Mouse (Mus musculus) embryonic fibroblast, embryonic 13.5 days (primary cell): ENCODE data around the gene Papolb. TPM values are rescaled to one million over a fixed set of nuclear protein-coding genes. Genes with fewer than 3 reads are reported as not detected.
A peak's percentile ranks its signal among the peaks of the same experiment; 100 is the strongest.

Experiments used
- H3K27ac ChIP-seq: 2 replicates; pipeline ENCODE4 v1.5.1; 2012; ENCODE audit warnings: low read length, control low read depth, inconsistent platforms; ENCODE audit not compliant: insufficient read depth
- H3K4me1 ChIP-seq: 2 replicates; pipeline ENCODE4 v1.6.1; 2011; ENCODE audit warnings: low read length; ENCODE audit not compliant: control insufficient read depth, insufficient read depth
- H3K4me3 ChIP-seq: 2 replicates; pipeline ENCODE4 v1.5.1; 2011; ENCODE audit warnings: mild to moderate bottlenecking, control low read depth, low read length; ENCODE audit not compliant: insufficient read depth
- CTCF ChIP-seq: IDR thresholded peaks from 2 replicates; pipeline ENCODE4 v1.5.1; 2011; ENCODE audit warnings: mild to moderate bottlenecking, control low read depth, low read length, moderate library complexity, borderline replicate concordance; ENCODE audit not compliant: insufficient read depth
- POLR2A ChIP-seq: IDR thresholded peaks from 2 replicates; pipeline ENCODE4 v1.6.1; 2011; ENCODE audit warnings: low read depth, mild to moderate bottlenecking, control low read depth, low read length, moderate library complexity
- polyA plus RNA-seq: library from polyadenylated mRNA; stranded (reverse); fragments of >200 nt; gene quantifications from 2 replicates; pipeline ENCODE4 v1.2.4, GENCODE M21; 2011; ENCODE audit warnings: low read depth; ENCODE audit not compliant: missing spikeins, insufficient read length

The Papolb gene
- polyA plus RNA-seq, 1 experiment: 0.37 TPM

- H3K4me3 ChIP-seq: peak within 1 kb of the TSS; percentile 49
- peaks cover 14% of the 10 kb centered on the region for H3K4me1 ChIP-seq
- H3K27ac ChIP-seq: peak within 1 kb of the TSS; percentile 70
- TF ChIP-seq POLR2A (peak; percentile 51), CTCF (peak; percentile 59)
These were observed 21.1 kb upstream of the Papolb start, which contains the start of gene Radil for GRCm38 (mm10) chr5:142550706-142551652. Gene Radil (minus strand): TSS chr5:142551098.

DNA sequence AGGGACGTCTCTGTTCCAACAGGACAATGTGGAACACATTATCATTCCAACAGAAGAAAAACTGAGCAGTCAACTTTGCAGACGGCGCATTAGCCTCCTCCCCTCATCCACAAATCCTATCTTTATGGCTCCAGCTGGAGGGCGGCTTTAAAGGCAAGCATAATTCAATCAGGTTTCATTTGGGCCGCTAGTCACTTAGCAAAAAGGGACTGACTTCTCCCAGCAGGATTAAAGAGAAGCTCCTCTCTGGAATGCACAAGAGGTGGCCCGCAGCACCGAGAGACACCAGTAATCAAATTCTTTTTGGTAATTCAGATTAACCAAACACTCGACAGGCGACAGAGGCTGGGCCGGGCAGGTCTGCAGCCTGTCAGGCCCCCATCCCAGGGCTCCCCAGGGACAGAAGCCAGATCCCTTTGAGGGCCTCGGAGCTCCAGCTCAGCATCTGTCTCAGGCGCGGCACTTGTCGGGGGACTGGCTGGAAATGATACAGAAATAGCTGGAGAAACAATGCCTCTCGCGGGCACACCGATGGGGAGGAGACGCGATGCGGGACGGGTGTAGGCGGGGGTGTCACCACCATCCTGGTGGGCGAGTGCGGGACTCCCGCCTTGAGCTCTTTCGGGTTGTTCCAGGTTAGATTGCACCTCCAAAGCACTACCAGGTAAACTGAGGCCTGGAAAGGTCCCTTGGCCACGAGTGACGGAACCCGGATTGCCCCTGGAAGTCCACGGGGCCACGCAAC lies 20.3 kb upstream of the Papolb start:
- Histone ChIP-seq H3K4me1 (peaks cover 20% of the 10 kb centered on the region), H3K27ac (peak overlapping the region; percentile 70), H3K4me3 (peak overlapping the region; percentile 49)
- TF ChIP-seq POLR2A: no peak

- TF ChIP-seq POLR2A: no peak
- no peak for TF ChIP-seq CTCF
These were observed 19.6 kb upstream of the Papolb start for GRCm38 (mm10) chr5:142549441-142549840.

DNA sequence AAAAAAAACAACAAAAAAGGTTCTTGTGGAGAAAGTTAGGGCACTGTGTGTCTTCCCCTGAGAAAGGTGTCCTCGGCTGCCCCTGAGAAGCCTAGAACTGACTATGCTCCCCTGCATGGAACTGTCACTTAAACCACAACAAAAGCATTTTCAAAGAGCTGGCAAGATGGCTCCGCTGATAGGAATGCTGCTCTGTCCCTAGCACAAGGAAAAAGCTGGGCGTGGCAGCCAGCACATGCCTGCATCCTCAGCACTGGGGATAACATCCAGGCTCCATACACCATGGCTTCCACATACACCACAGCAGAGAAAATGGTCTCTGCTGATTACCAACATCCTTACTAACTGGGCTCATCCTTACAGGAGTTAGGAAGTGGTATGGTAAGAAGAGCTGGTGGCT lies 17.2 kb upstream of the Papolb start:
- H3K4me1 ChIP-seq: peaks cover 32% of the 10 kb centered on the region
- H3K4me3 ChIP-seq: no peak overlapping the region
- no peak overlapping the region for H3K27ac ChIP-seq
- TF ChIP-seq CTCF: no peak
- TF ChIP-seq POLR2A: no peak

More at GRCm38 (mm10) chr5:142549441-142549840, 19.6 kb upstream of the Papolb start:
- peak overlapping the region; percentile 49 for H3K4me3 ChIP-seq
- H3K4me1 ChIP-seq: peaks cover 27% of the 10 kb centered on the region
- H3K27ac ChIP-seq: peak overlapping the region; percentile 70

DNA sequence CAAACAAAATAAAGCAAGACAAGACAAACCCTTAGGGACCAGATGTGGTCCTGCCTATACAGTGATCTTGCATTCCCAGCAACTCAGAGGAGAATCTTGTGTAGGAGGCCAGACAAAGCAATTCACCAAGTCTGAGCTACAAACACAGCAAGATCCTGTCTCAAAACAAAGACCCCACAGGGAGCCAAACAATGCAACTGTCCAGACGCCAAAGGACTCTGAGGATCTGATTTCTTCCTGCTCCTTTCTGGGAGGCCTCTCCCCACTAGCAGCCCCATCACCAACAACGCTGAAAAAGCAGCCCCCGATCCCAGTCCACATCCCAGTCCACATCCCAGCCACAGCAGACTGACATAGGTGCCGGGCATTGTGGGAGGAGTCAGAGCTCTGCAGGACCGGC lies 16.5 kb upstream of the Papolb start:
- TF ChIP-seq CTCF: no peak
- TF ChIP-seq POLR2A: no peak
- Histone ChIP-seq H3K27ac (no peak overlapping the region), H3K4me3 (no peak overlapping the region), H3K4me1 (peaks cover 32% of the 10 kb centered on the region)

DNA sequence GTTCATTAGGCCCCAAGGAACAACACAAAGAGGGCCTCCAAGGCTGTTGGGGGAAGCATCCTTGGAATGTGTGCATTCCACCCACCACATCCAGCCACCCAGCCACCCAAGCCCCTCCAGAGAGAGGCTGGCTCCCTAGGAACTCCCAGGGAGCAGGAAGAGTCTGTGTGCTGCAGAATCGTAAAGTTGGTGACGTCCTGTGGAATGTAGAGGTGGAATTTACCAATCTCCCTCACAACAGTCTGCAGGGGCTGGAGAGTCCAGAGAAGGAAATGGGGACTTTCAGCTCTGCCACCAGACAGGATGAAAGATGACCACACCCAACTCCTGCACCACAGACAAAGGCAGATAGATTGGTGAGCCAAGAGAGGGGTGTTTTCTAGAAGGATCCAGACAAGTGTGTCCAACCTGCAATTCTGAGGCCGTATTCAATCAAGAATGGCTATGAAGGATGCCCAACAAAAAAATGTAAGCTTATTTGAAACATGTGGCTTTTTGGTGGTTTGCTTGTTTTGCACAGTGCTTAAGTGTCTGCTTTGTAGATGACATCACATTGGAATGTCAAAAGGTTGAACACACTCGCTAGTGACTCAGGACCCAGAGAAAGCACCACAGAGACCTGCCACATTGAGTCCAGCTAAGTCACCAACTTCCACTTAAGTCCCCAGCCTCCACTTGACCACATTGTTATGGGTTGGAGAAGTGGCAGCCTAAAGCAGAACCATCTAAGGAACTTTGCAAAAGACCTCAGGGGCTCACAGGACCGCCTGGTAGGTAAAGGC lies 15.3 kb upstream of the Papolb start:
- H3K4me3 ChIP-seq: no peak overlapping the region
- H3K27ac ChIP-seq: peak overlapping the region; percentile 66
- peaks cover 32% of the 10 kb centered on the region for H3K4me1 ChIP-seq
- TF ChIP-seq CTCF: no peak
- TF ChIP-seq POLR2A: no peak

- Histone ChIP-seq H3K27ac (no peak overlapping the region), H3K4me3 (no peak overlapping the region), H3K4me1 (no peaks in the 10 kb centered on the region)
- TF ChIP-seq CTCF (no peak), POLR2A (no peak)
These were observed 7.4 kb upstream of the Papolb start for GRCm38 (mm10) chr5:142537286-142537685.

- Histone ChIP-seq H3K27ac (no peak overlapping the region), H3K4me3 (no peak overlapping the region), H3K4me1 (no peaks in the 10 kb centered on the region)
- TF ChIP-seq CTCF (no peak), POLR2A (no peak)
These were observed 5.5 kb upstream of the Papolb start for GRCm38 (mm10) chr5:142535388-142535787.

- Histone ChIP-seq H3K4me3 (no peak overlapping the region), H3K4me1 (no peaks in the 10 kb centered on the region), H3K27ac (no peak overlapping the region)
- no peak for TF ChIP-seq POLR2A
- TF ChIP-seq CTCF: no peak
These were observed 5.0 kb downstream of the Papolb start for GRCm38 (mm10) chr5:142524711-142525464.
